Mouse (Mus musculus) stomach, embryonic 14.5 days (tissue): ENCODE measurements around the gene Trpc4ap. TPM values are rescaled to one million over a fixed set of nuclear protein-coding genes. Genes with fewer than 3 reads are reported as not detected.

Source experiments
- ATAC-seq: fragments of 200-750 bp; cut with Nextera tagmentation; 2 replicates; pipeline ENCODE4 v1.8.0; 2017; ENCODE audit warnings: low read depth, moderate TSS enrichment; ENCODE audit not compliant: insufficient number of reproducible peaks, insufficient read depth, low FRiP score
- H3K27ac ChIP-seq: fragments of 300-500 bp; sonication (generic); 2 replicates; pipeline ENCODE4 v1.5.1; 2014; ENCODE audit warnings: mild to moderate bottlenecking, low read length, moderate library complexity, mixed read lengths
- H3K27me3 ChIP-seq: fragments of 300-500 bp; sonication (generic); 2 replicates; pipeline ENCODE4 v1.6.1; 2014; ENCODE audit warnings: low read length, control low read depth, mixed read lengths; ENCODE audit not compliant: control insufficient read depth, insufficient read depth
- H3K36me3 ChIP-seq: fragments of 300-500 bp; sonication (generic); 2 replicates; pipeline ENCODE4 v1.6.1; 2014; ENCODE audit warnings: mild to moderate bottlenecking, control low read depth, low read length, moderate library complexity, mixed read lengths; ENCODE audit not compliant: control insufficient read depth, insufficient read depth
- H3K4me1 ChIP-seq: fragments of 300-500 bp; sonication (generic); 2 replicates; pipeline ENCODE4 v1.6.1; 2014; ENCODE audit warnings: low read length, control low read depth, mixed read lengths; ENCODE audit not compliant: control insufficient read depth, insufficient read depth
- H3K4me2 ChIP-seq: fragments of 300-500 bp; sonication (generic); replicated peaks from 2 replicates; pipeline ENCODE4 v1.6.1; 2014; ENCODE audit warnings: low read depth, low read length, control low read depth
- H3K4me3 ChIP-seq: fragments of 300-500 bp; sonication (generic); 2 replicates; pipeline ENCODE4 v1.5.1; 2014; ENCODE audit warnings: low read depth, low read length, control low read depth
- H3K9ac ChIP-seq: fragments of 300-500 bp; sonication (generic); replicated peaks from 2 replicates; pipeline ENCODE4 v1.6.1; 2014; ENCODE audit warnings: low read depth, mild to moderate bottlenecking, control low read depth, low read length, moderate library complexity, mixed read lengths
- H3K9me3 ChIP-seq: fragments of 300-500 bp; sonication (generic); 2 replicates; pipeline ENCODE4 v1.6.1; 2016; ENCODE audit warnings: low read depth, low read length, control low read depth; ENCODE audit not compliant: control insufficient read depth
- WGBS: fragments of 180-500 bp; shearing (Covaris S2); extraction: QIAGEN DNeasy Blood & Tissue Kit; methylation state at CpG from one replicate; pipeline ENCODE4 v1.1.7; 2014; 5-methylcytosine and 5-hydroxymethylcytosine counted together
- polyA plus RNA-seq: library from polyadenylated mRNA; unstranded; fragments of >200 nt; fragmentation: Nextera tagmentation; extraction: Ambion mirVana; gene quantifications from 2 replicates; pipeline ENCODE4 v1.2.1, GENCODE M21; 2014

Gene Trpc4ap
- polyA plus RNA-seq, 1 experiment from 2014 or later, result 137 TPM

- no peaks in the 10 kb centered on the region for H3K9me3 ChIP-seq
- H3K27me3 ChIP-seq, result no peaks in the 10 kb centered on the region
- WGBS, result 28% methylated on average over 2 of the region's 2 CpGs
- H3K27ac ChIP-seq, result no peak overlapping the region
- H3K36me3 ChIP-seq, result peaks cover 22% of the 10 kb centered on the region
- no peak overlapping the region for H3K4me3 ChIP-seq
- ATAC-seq, result no peak
- H3K4me2 ChIP-seq, result no peak overlapping the region
- H3K9ac ChIP-seq, result no peak overlapping the region
- H3K4me1 ChIP-seq, result no peaks in the 10 kb centered on the region
Observed at GRCm38 (mm10) chr2:155673546-155673945, 18.6 kb downstream of the Trpc4ap start.

- ATAC-seq, result no peak
- Histone ChIP-seq H3K4me1 (no peaks in the 10 kb centered on the region), H3K4me2 (no peak overlapping the region), H3K27me3 (no peaks in the 10 kb centered on the region), H3K27ac (no peak overlapping the region), H3K4me3 (no peak overlapping the region), H3K9me3 (no peaks in the 10 kb centered on the region), H3K9ac (no peak overlapping the region), H3K36me3 (peaks cover 40% of the 10 kb centered on the region)
- WGBS, result 73% methylated on average over 4 of the region's 4 CpGs
Observed at GRCm38 (mm10) chr2:155671236-155671635, 20.9 kb downstream of the Trpc4ap start.

- no peaks in the 10 kb centered on the region for H3K27me3 ChIP-seq
- H3K9me3 ChIP-seq, result no peaks in the 10 kb centered on the region
- no peak for ATAC-seq
- peaks cover 63% of the 10 kb centered on the region for H3K36me3 ChIP-seq
- H3K4me1 ChIP-seq, result no peaks in the 10 kb centered on the region
- no peak overlapping the region for H3K27ac ChIP-seq
- 86% methylated on average over 4 of the region's 4 CpGs for WGBS
- H3K9ac ChIP-seq, result no peak overlapping the region
- no peak overlapping the region for H3K4me3 ChIP-seq
- no peak overlapping the region for H3K4me2 ChIP-seq
Observed at GRCm38 (mm10) chr2:155668461-155668860, 23.7 kb downstream of the Trpc4ap start.

GRCm38 (mm10) chr2:155667881-155668280 is 24.3 kb downstream of the Trpc4ap start:
- no peaks in the 10 kb centered on the region for H3K27me3 ChIP-seq
- H3K27ac ChIP-seq, result no peak overlapping the region
- H3K4me3 ChIP-seq, result no peak overlapping the region
- no peak overlapping the region for H3K4me2 ChIP-seq
- no peaks in the 10 kb centered on the region for H3K4me1 ChIP-seq
- H3K36me3 ChIP-seq, result peaks cover 64% of the 10 kb centered on the region
- WGBS, result 96% methylated on average over 8 of the region's 8 CpGs
- no peak for ATAC-seq
- H3K9me3 ChIP-seq, result no peaks in the 10 kb centered on the region
- H3K9ac ChIP-seq, result no peak overlapping the region

- WGBS, result 72% methylated on average over 6 of the region's 6 CpGs
- Histone ChIP-seq H3K4me1 (no peaks in the 10 kb centered on the region), H3K9me3 (no peaks in the 10 kb centered on the region), H3K27ac (no peak overlapping the region), H3K9ac (no peak overlapping the region), H3K36me3 (peaks cover 72% of the 10 kb centered on the region), H3K4me3 (no peak overlapping the region), H3K4me2 (no peak overlapping the region), H3K27me3 (no peaks in the 10 kb centered on the region)
- no peak for ATAC-seq
Observed at GRCm38 (mm10) chr2:155663910-155664460, 28.2 kb downstream of the Trpc4ap start.

- Histone ChIP-seq H3K4me2 (no peak overlapping the region), H3K36me3 (peaks cover 66% of the 10 kb centered on the region), H3K9ac (no peak overlapping the region), H3K27ac (no peak overlapping the region), H3K27me3 (no peaks in the 10 kb centered on the region), H3K9me3 (no peaks in the 10 kb centered on the region), H3K4me3 (no peak overlapping the region), H3K4me1 (no peaks in the 10 kb centered on the region)
- WGBS, result 33% methylated on average over 5 of the region's 5 CpGs
- no peak for ATAC-seq
Observed at GRCm38 (mm10) chr2:155663097-155663496, 29.1 kb downstream of the Trpc4ap start.

- H3K36me3 ChIP-seq, result peaks cover 64% of the 10 kb centered on the region
- 91% methylated on average over 5 of the region's 5 CpGs for WGBS
Observed at GRCm38 (mm10) chr2:155662390-155662789, 29.8 kb downstream of the Trpc4ap start.

GRCm38 (mm10) chr2:155655759-155656372 is 36.3 kb downstream of the Trpc4ap start:
- H3K4me2 ChIP-seq, result no peak overlapping the region
- peaks cover 52% of the 10 kb centered on the region for H3K36me3 ChIP-seq
- 86% methylated on average over 6 of the region's 6 CpGs for WGBS
- H3K4me1 ChIP-seq, result no peaks in the 10 kb centered on the region
- no peaks in the 10 kb centered on the region for H3K27me3 ChIP-seq
- H3K4me3 ChIP-seq, result no peak overlapping the region
- H3K9ac ChIP-seq, result no peak overlapping the region
- no peak for ATAC-seq
- no peaks in the 10 kb centered on the region for H3K9me3 ChIP-seq
- H3K27ac ChIP-seq, result no peak overlapping the region

More at GRCm38 (mm10) chr2:155662390-155662789, 29.8 kb downstream of the Trpc4ap start:
- Histone ChIP-seq H3K9ac (no peak overlapping the region), H3K9me3 (no peaks in the 10 kb centered on the region), H3K27me3 (no peaks in the 10 kb centered on the region), H3K4me1 (no peaks in the 10 kb centered on the region), H3K4me2 (no peak overlapping the region), H3K4me3 (no peak overlapping the region), H3K27ac (no peak overlapping the region)
- no peak for ATAC-seq

GRCm38 (mm10) chr2:155652618-155653017 is 39.6 kb downstream of the Trpc4ap start:
- no peak overlapping the region for H3K4me2 ChIP-seq
- H3K27ac ChIP-seq, result no peak overlapping the region
- 93% methylated on average over 5 of the region's 5 CpGs for WGBS
- no peaks in the 10 kb centered on the region for H3K27me3 ChIP-seq
- H3K4me3 ChIP-seq, result no peak overlapping the region
- no peak overlapping the region for H3K9ac ChIP-seq
- peaks cover 63% of the 10 kb centered on the region for H3K36me3 ChIP-seq
- no peaks in the 10 kb centered on the region for H3K4me1 ChIP-seq
- H3K9me3 ChIP-seq, result no peaks in the 10 kb centered on the region
- ATAC-seq, result no peak
